Mouse (Mus musculus) kidney, postnatal 14 days (tissue): ENCODE results near the gene Slc16a11.

Experiments used
- DNase-seq: peaks from one replicate; pipeline ENCODE4 v3.0.0; 2022; ENCODE audit warnings: mixed read lengths

Slc16a11 gene

DNA sequence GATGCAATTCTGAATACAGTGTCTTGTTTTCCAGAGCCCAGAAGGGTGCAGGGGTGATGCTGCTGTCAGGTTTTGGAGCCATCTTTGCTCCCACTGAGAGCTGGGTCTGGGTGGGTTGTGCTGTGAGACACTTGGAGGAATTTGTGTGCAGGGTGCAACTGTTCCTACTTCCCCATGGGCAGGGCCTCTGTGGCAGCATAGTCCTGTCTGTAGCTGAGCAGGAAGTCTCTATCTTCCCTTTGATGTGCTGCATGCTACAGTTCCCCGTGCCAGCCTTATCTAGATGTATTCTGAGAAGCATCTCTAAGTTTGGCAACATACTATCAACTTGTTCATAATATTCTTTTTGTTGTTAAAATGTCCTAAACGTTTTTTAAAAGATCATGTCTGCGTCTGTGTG is 52.7 kb downstream of the Slc16a11 start:
- DNase-seq, result no peak

DNA sequence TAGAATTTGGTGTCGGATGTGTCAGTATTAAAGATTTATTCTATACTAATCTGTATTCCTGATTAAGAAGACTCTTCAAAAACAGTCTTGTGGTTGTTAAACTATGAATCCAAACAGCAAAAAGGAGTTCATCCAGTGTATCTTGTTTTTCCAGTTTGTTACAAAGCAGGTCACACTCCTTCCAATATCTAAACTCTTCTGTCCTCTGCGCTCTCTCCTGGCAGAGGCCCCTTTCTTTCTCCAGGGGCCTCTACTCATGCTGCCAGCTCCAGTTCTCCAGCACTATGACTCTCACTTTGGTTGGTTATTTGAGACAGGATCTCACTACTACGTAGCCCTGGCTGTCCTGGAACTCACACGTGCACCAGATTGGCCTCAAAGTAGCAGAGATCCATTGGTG is 53.3 kb downstream of the Slc16a11 start:
- DNase-seq, result no peak
